ENCODE assay signal across 9 mouse cellular contexts in the genomic region with DNA sequence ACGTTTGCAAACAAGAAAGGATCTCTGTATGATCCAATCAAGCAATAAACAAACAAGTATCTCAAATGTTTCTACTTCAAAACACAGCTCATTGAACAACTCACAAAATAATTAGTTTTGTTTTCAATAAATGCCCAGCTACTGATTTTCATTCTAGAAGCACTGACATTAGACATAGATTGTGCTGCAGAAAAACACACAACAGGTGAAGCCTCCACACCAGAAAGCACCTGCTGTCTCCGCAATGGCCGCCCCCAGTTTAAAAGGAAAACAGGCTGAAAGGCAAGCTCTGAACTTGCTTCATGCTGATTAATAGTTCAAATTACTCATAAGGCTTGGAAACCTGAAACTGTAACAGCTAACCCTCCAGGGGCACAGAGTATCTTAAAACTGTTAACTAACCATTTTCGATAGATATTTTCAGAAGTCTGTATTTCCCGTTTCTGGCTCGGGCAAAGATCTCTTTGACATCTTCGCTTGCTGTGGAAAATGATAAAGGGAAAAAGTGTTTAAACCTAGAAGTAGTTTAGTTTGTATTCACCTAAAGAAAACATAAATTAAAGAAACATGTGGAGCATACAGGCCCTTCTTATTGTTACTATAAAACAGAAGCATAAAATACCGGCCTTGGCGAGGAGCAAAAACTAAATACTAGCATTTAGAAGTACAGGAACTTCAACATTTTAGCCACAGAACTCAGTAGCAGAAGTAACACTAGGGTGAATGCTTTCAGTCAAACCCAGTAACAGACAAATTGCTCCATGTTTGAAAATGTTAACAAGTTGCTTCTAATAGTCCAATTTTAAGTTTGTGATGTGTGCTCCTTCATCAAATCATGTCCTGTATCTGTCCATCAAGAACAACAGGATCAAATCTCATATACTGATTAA. TPM values are rescaled to one million over a fixed set of nuclear protein-coding genes. Genes with fewer than 3 reads are reported as not detected.
DNase-seq lines count a peak whose midpoint lies in the region; ATAC-seq lines count a peak whose summit lies in the region.
"Had no signal": no experiment of that assay in that cellular context is flagged by ENCODE, and none has a peak within 500 bp of the region (broad histone marks: within the 10 kb centered on the region; RNA-seq: fewer than 3 reads in every experiment).

No protein-coding gene starts in this region.

- no peak for DNase-seq in lung, postnatal 10 days
- DNase-seq in forebrain, embryonic 11.5 days (ENCODE audit: low spot score), result no peak
- DNase-seq in ovary, postnatal 10 days (ENCODE audit: low spot score), result no peak
- DNase-seq in adrenal gland, adult (ENCODE audit: inconsistent age in 2 of 2, low spot score in 1 of 2), result no peak
- DNase-seq: adrenal gland, adult 8-10 months; right cerebral cortex, postnatal 4 days had no signal

- no peak overlapping the region for H3K4me3 ChIP-seq in lung, embryonic 16.5 days (ENCODE audit: low read length)
- H3K4me3 ChIP-seq in forebrain, embryonic 11.5 days (ENCODE audit: low read depth, low read length), result 0 out of 2 replicates have a peak overlapping the region, but pooled peaks have one; percentile 91
- H3K4me3 ChIP-seq in limb, embryonic 13.5 days, result peak overlapping the region; percentile 97
- H3K4me3 ChIP-seq in stomach, embryonic 15.5 days (replicated peaks), result no peak overlapping the region

- H3K27me3 ChIP-seq in lung, embryonic 16.5 days (ENCODE audit: control insufficient read depth, insufficient read depth, low read depth, low read length), result no peaks in the 10 kb centered on the region
- no peaks in the 10 kb centered on the region for H3K27me3 ChIP-seq in forebrain, embryonic 11.5 days (ENCODE audit: control insufficient read depth, insufficient read depth, low read length)
- no peaks in the 10 kb centered on the region for H3K27me3 ChIP-seq in limb, embryonic 13.5 days
- H3K27me3 ChIP-seq in stomach, embryonic 15.5 days (replicated peaks), result no peaks in the 10 kb centered on the region

- H3K9ac ChIP-seq in lung, embryonic 16.5 days (ENCODE audit: low read length), result no peak overlapping the region
- H3K9ac ChIP-seq in forebrain, embryonic 11.5 days (ENCODE audit: low read length), result no peak overlapping the region
- peak overlapping the region; percentile 95; the same call in 1 of the 2 replicates for H3K9ac ChIP-seq in limb, embryonic 13.5 days
- H3K9ac ChIP-seq in stomach, embryonic 15.5 days, result no peak overlapping the region

- no peak for ATAC-seq in lung, embryonic 16.5 days (ENCODE audit: low read depth)
- no peak for ATAC-seq in forebrain, embryonic 11.5 days (replicated peaks; ENCODE audit: low FRiP score)
- ATAC-seq in limb, embryonic 13.5 days (ENCODE audit: low FRiP score, low read depth), result no peak
- no peak for ATAC-seq in stomach, embryonic 15.5 days (ENCODE audit: insufficient read depth, low FRiP score, low read depth)

- H3K27ac ChIP-seq in lung, embryonic 16.5 days (ENCODE audit: low read length), result no peak overlapping the region
- no peak overlapping the region for H3K27ac ChIP-seq in forebrain, embryonic 11.5 days (ENCODE audit: low read depth, low read length)
- H3K27ac ChIP-seq in limb, embryonic 13.5 days, result no peak overlapping the region
- H3K27ac ChIP-seq in stomach, embryonic 15.5 days, result no peak overlapping the region

- 82% methylated on average over 9 of the region's 9 CpGs for WGBS in lung, embryonic 16.5 days
- WGBS in forebrain, embryonic 11.5 days, result 89% methylated on average over 9 of the region's 9 CpGs
- 64% methylated on average over 9 of the region's 9 CpGs for WGBS in limb, embryonic 13.5 days
- 79% methylated on average over 9 of the region's 9 CpGs for WGBS in stomach, embryonic 15.5 days

- peaks cover 2% of the 10 kb centered on the region; the same call in 1 of the 2 replicates for H3K4me1 ChIP-seq in lung, embryonic 16.5 days (replicated peaks; ENCODE audit: control insufficient read depth, insufficient read depth, low read length)
- no peaks in the 10 kb centered on the region for H3K4me1 ChIP-seq in forebrain, embryonic 11.5 days (replicated peaks; ENCODE audit: control insufficient read depth, insufficient read depth, low read length)
- H3K4me1 ChIP-seq in limb, embryonic 13.5 days, result peaks cover 12% of the 10 kb centered on the region
- peaks cover 3% of the 10 kb centered on the region for H3K4me1 ChIP-seq in stomach, embryonic 15.5 days

- H3K36me3 ChIP-seq in lung, embryonic 16.5 days (ENCODE audit: control insufficient read depth, insufficient read depth, low read length), result peaks cover 11% of the 10 kb centered on the region
- H3K36me3 ChIP-seq in forebrain, embryonic 11.5 days (ENCODE audit: control insufficient read depth, insufficient read depth, low read length), result no peaks in the 10 kb centered on the region; the same call in 1 of the 2 replicates
- H3K36me3 ChIP-seq in limb, embryonic 13.5 days, result peaks cover 32% of the 10 kb centered on the region
- peaks cover 25% of the 10 kb centered on the region for H3K36me3 ChIP-seq in stomach, embryonic 15.5 days

- no peaks in the 10 kb centered on the region for H3K9me3 ChIP-seq in lung, embryonic 16.5 days (ENCODE audit: control insufficient read depth, low read length)
- no peaks in the 10 kb centered on the region for H3K9me3 ChIP-seq in forebrain, embryonic 11.5 days (ENCODE audit: control insufficient read depth, low read length)
- H3K9me3 ChIP-seq in limb, embryonic 13.5 days, result no peaks in the 10 kb centered on the region
- H3K9me3 ChIP-seq in stomach, embryonic 15.5 days, result no peaks in the 10 kb centered on the region

- peak overlapping the region; percentile 20 for H3K4me2 ChIP-seq in lung, embryonic 16.5 days (ENCODE audit: low read depth, low read length)
- no peak overlapping the region for H3K4me2 ChIP-seq in forebrain, embryonic 11.5 days (ENCODE audit: low read depth, low read length, severe bottlenecking)
- H3K4me2 ChIP-seq in limb, embryonic 13.5 days (replicated peaks), result peak overlapping the region; percentile 72
- peak overlapping the region; percentile 63 for H3K4me2 ChIP-seq in stomach, embryonic 15.5 days

RNA-seq across cellular contexts. Expression of gene Twf1, which starts 1.6 kb away (rescaled TPM):
- polyA plus RNA-seq in lung, embryonic 16.5 days (2015; fragmentation: Nextera tagmentation; extraction: Ambion mirVana), result 79.6 and 83.1 TPM in 2 replicates
- polyA plus RNA-seq in forebrain, embryonic 11.5 days (2014; fragmentation: Nextera tagmentation; extraction: Ambion mirVana), result 101 and 108 TPM in 2 replicates
- polyA plus RNA-seq in limb, embryonic 13.5 days (2015; fragmentation: Nextera tagmentation; extraction: Ambion mirVana), result 70.5 and 71.1 TPM in 2 replicates
- polyA plus RNA-seq in stomach, embryonic 15.5 days (2015; fragmentation: Nextera tagmentation; extraction: Ambion mirVana), result 104 TPM in 2 replicates

RNA-seq across cellular contexts. Expression of gene Tmem117, which starts 41.0 kb away (rescaled TPM):
- polyA plus RNA-seq in lung, embryonic 16.5 days (2015; fragmentation: Nextera tagmentation; extraction: Ambion mirVana), result 2.7 and 4.5 TPM in 2 replicates
- 0.67 and 0.84 TPM in 2 replicates for polyA plus RNA-seq in forebrain, embryonic 11.5 days (2014; fragmentation: Nextera tagmentation; extraction: Ambion mirVana)
- 4.3 and 5.5 TPM in 2 replicates for polyA plus RNA-seq in limb, embryonic 13.5 days (2015; fragmentation: Nextera tagmentation; extraction: Ambion mirVana)
- polyA plus RNA-seq in stomach, embryonic 15.5 days (2015; fragmentation: Nextera tagmentation; extraction: Ambion mirVana), result 2.8 and 3.7 TPM in 2 replicates

RNA-seq across cellular contexts. Expression of gene Irak4, which starts 44.6 kb away (rescaled TPM):
- 9.2 and 9.8 TPM in 2 replicates for polyA plus RNA-seq in lung, embryonic 16.5 days (2015; fragmentation: Nextera tagmentation; extraction: Ambion mirVana)
- polyA plus RNA-seq in forebrain, embryonic 11.5 days (2014; fragmentation: Nextera tagmentation; extraction: Ambion mirVana), result 2.9 and 3.8 TPM in 2 replicates
- polyA plus RNA-seq in limb, embryonic 13.5 days (2015; fragmentation: Nextera tagmentation; extraction: Ambion mirVana), result 4.6 and 5.3 TPM in 2 replicates
- 11.6 and 12.9 TPM in 2 replicates for polyA plus RNA-seq in stomach, embryonic 15.5 days (2015; fragmentation: Nextera tagmentation; extraction: Ambion mirVana)

RNA-seq across cellular contexts. Expression of gene Pus7l, which starts 44.7 kb away (rescaled TPM):
- polyA plus RNA-seq in lung, embryonic 16.5 days (2015; fragmentation: Nextera tagmentation; extraction: Ambion mirVana), result 6.1 and 7.1 TPM in 2 replicates
- polyA plus RNA-seq in forebrain, embryonic 11.5 days (2014; fragmentation: Nextera tagmentation; extraction: Ambion mirVana), result 9.4 and 9.7 TPM in 2 replicates
- polyA plus RNA-seq in limb, embryonic 13.5 days (2015; fragmentation: Nextera tagmentation; extraction: Ambion mirVana), result 8.7 and 9.3 TPM in 2 replicates
- polyA plus RNA-seq in stomach, embryonic 15.5 days (2015; fragmentation: Nextera tagmentation; extraction: Ambion mirVana), result 7.5 and 7.8 TPM in 2 replicates

Comparison
In these comparisons a context has a peak if more than half of its experiments do, and no peak if none do; other contexts are left out.
1. H3K4me3 ChIP-seq: peak in forebrain, embryonic 11.5 days (single experiment) and limb, embryonic 13.5 days (single experiment); none in lung, embryonic 16.5 days (single experiment) and stomach, embryonic 15.5 days (single experiment).